Mouse (Mus musculus) MEL (cell line): ENCODE results near the gene Rrp36. TPM values are rescaled to one million over a fixed set of nuclear protein-coding genes. Genes with fewer than 3 reads are reported as not detected.

Experiments
- DNase-seq: peaks from one replicate; pipeline ENCODE4 v3.0.0; 2011; ENCODE audit warnings: low read depth, low spot score
- H3K27ac ChIP-seq: 2 replicates; pipeline ENCODE4 v1.5.1; 2012; ENCODE audit warnings: low read depth, mild to moderate bottlenecking, control low read depth, low read length, moderate library complexity; ENCODE audit not compliant: control insufficient read depth
- H3K27me3 ChIP-seq, 2 experiments: fragments of 150-350 bp in 1 of 2; sonication (generic) in 1 of 2; 2 replicates each; pipeline ENCODE4 v1.6.1; 2012; ENCODE audit warnings: low read length in 2 of 2, mild to moderate bottlenecking in 2 of 2, improper control_type of control experiment in 1 of 2, moderate library complexity in 1 of 2; ENCODE audit not compliant: insufficient read depth in 2 of 2, control insufficient read depth in 1 of 2
- H3K36me3 ChIP-seq, 2 experiments: 2 replicates each; pipeline ENCODE4 v1.6.1; 2012 to 2014; ENCODE audit warnings: low read length in 2 of 2, improper control_type of control experiment in 1 of 2, inconsistent platforms in 1 of 2, mild to moderate bottlenecking in 1 of 2; ENCODE audit not compliant: insufficient read depth in 2 of 2, control insufficient read depth in 1 of 2
- H3K4me1 ChIP-seq, 2 experiments: fragments of 150-350 bp in 1 of 2; sonication (generic) in 1 of 2; 2 replicates each; pipeline ENCODE4 v1.6.1; 2012; ENCODE audit warnings: low read length in 2 of 2, improper control_type of control experiment in 1 of 2, mild to moderate bottlenecking in 1 of 2; ENCODE audit not compliant: insufficient read depth in 2 of 2, control insufficient read depth in 1 of 2
- H3K4me3 ChIP-seq, 2 experiments: fragments of 150-350 bp in 1 of 2; sonication (generic) in 1 of 2; 2 replicates each; pipeline ENCODE4 v1.5.1; 2012; ENCODE audit warnings: low read depth in 2 of 2, low read length in 2 of 2, mild to moderate bottlenecking in 2 of 2, moderate library complexity in 2 of 2, control low read depth in 1 of 2, improper control_type of control experiment in 1 of 2; ENCODE audit not compliant: control insufficient read depth in 1 of 2, insufficient read depth in 1 of 2
- H3K79me2 ChIP-seq: 2 replicates; pipeline ENCODE4 v1.6.1; 2012; ENCODE audit warnings: mild to moderate bottlenecking, low read length, moderate library complexity; ENCODE audit not compliant: control insufficient read depth, poor library complexity, insufficient read depth
- H3K9ac ChIP-seq: 2 replicates; pipeline ENCODE4 v1.6.1; 2012; ENCODE audit warnings: low read depth, mild to moderate bottlenecking, control low read depth, low read length, moderate library complexity; ENCODE audit not compliant: control insufficient read depth, poor library complexity, severe bottlenecking
- H3K9me3 ChIP-seq: fragments of 150-350 bp; sonication (generic); replicated peaks from 2 replicates; pipeline ENCODE4 v1.6.1; 2012; ENCODE audit warnings: mild to moderate bottlenecking, low read length, improper control_type of control experiment, moderate library complexity; ENCODE audit not compliant: insufficient read depth
- BHLHE40 ChIP-seq: IDR thresholded peaks from 2 replicates; pipeline ENCODE4 v1.6.1; 2012; ENCODE audit warnings: low read depth, mild to moderate bottlenecking, inconsistent platforms, low read length, improper control_type of control experiment, borderline replicate concordance
- CHD1 ChIP-seq: IDR thresholded peaks from 2 replicates; pipeline ENCODE4 v1.6.1; 2012; ENCODE audit warnings: low read depth, mild to moderate bottlenecking, inconsistent platforms, low read length, improper control_type of control experiment
- CHD2 ChIP-seq: IDR thresholded peaks from 2 replicates; pipeline ENCODE4 v1.6.1; 2011; ENCODE audit warnings: low read length, improper control_type of control experiment
- CTCF ChIP-seq, 3 experiments: IDR thresholded peaks in 2 of 3; conservative IDR thresholded peaks in 1 of 3; 2 replicates each; pipeline ENCODE4 v1.5.1; 2011 to 2012; ENCODE audit warnings: low read length in 3 of 3, low read depth in 2 of 3, mild to moderate bottlenecking in 2 of 3, improper control_type of control experiment in 1 of 3, inconsistent platforms in 1 of 3, mixed read lengths in 1 of 3, moderate library complexity in 1 of 3; ENCODE audit not compliant: control insufficient read depth in 1 of 3, insufficient read depth in 1 of 3, poor library complexity in 1 of 3, severe bottlenecking in 1 of 3
- ELF1 ChIP-seq: IDR thresholded peaks from 2 replicates; pipeline ENCODE4 v1.6.1; 2014; ENCODE audit warnings: low read depth, mild to moderate bottlenecking, inconsistent platforms, low read length, improper control_type of control experiment, moderate library complexity
- EP300 ChIP-seq, 2 experiments: IDR thresholded peaks; 2 replicates each; pipeline ENCODE4 v1.6.1; 2011; ENCODE audit warnings: improper control_type of control experiment in 2 of 2, low read length in 2 of 2, low read depth in 1 of 2, mild to moderate bottlenecking in 1 of 2
- ETS1 ChIP-seq: IDR thresholded peaks from 2 replicates; pipeline ENCODE4 v1.6.1; 2012; ENCODE audit warnings: low read depth, mild to moderate bottlenecking, inconsistent platforms, low read length, improper control_type of control experiment, moderate library complexity
- GABPA ChIP-seq: IDR thresholded peaks from 2 replicates; pipeline ENCODE4 v1.6.1; 2012; ENCODE audit warnings: low read depth, mild to moderate bottlenecking, inconsistent platforms, low read length, improper control_type of control experiment, moderate library complexity
- GATA1 ChIP-seq: IDR thresholded peaks from 2 replicates; pipeline ENCODE4 v1.6.1; 2011; ENCODE audit warnings: low read depth, low read length, improper control_type of control experiment
- HCFC1 ChIP-seq: IDR thresholded peaks from 2 replicates; pipeline ENCODE4 v1.6.1; 2012; ENCODE audit warnings: low read depth, mild to moderate bottlenecking, inconsistent platforms, low read length, improper control_type of control experiment, moderate library complexity
- JUND ChIP-seq: IDR thresholded peaks from 2 replicates; pipeline ENCODE4 v1.6.1; 2011; ENCODE audit warnings: low read depth, mild to moderate bottlenecking, improper control_type of control experiment, low read length
- KAT2A ChIP-seq: conservative IDR thresholded peaks from 2 replicates; pipeline ENCODE4 v1.6.1; 2012; ENCODE audit warnings: low read depth, low read length, improper control_type of control experiment, inconsistent platforms
- MAFK ChIP-seq: IDR thresholded peaks from 2 replicates; pipeline ENCODE4 v1.6.1; 2011; ENCODE audit warnings: low read depth, mild to moderate bottlenecking, low read length, improper control_type of control experiment, borderline replicate concordance
- MAX ChIP-seq: IDR thresholded peaks from 2 replicates; pipeline ENCODE4 v1.6.1; 2011; ENCODE audit warnings: low read length, improper control_type of control experiment
- MEF2A ChIP-seq: IDR thresholded peaks from 2 replicates; pipeline ENCODE4 v1.6.1; 2014; ENCODE audit warnings: low read depth, mild to moderate bottlenecking, inconsistent platforms, low read length, improper control_type of control experiment; ENCODE audit not compliant: poor library complexity, insufficient replicate concordance, severe bottlenecking; ENCODE audit errors: extremely low read depth
- MXI1 ChIP-seq: IDR thresholded peaks from 2 replicates; pipeline ENCODE4 v1.6.1; 2011; ENCODE audit warnings: mild to moderate bottlenecking, low read depth, low read length, improper control_type of control experiment
- MYB ChIP-seq: IDR thresholded peaks from 2 replicates; pipeline ENCODE4 v1.6.1; 2011; ENCODE audit warnings: mild to moderate bottlenecking, low read depth, low read length, improper control_type of control experiment
- MYC ChIP-seq: IDR thresholded peaks from 2 replicates; pipeline ENCODE4 v1.6.1; 2011; ENCODE audit warnings: low read depth, mild to moderate bottlenecking, low read length, improper control_type of control experiment, moderate library complexity
- NELFE ChIP-seq: IDR thresholded peaks from 2 replicates; pipeline ENCODE4 v1.6.1; 2011; ENCODE audit warnings: low read depth, low read length, improper control_type of control experiment
- NRF1 ChIP-seq: IDR thresholded peaks from 2 replicates; pipeline ENCODE4 v1.6.1; 2014; ENCODE audit warnings: low read depth, mild to moderate bottlenecking, inconsistent platforms, low read length, improper control_type of control experiment, moderate library complexity; ENCODE audit not compliant: poor library complexity, insufficient read depth, severe bottlenecking
- POLR2A ChIP-seq, 2 experiments: IDR thresholded peaks; 2 replicates each; pipeline ENCODE4 v1.6.1; 2011 to 2012; ENCODE audit warnings: low read length in 2 of 2, mild to moderate bottlenecking in 2 of 2, control low read depth in 1 of 2, improper control_type of control experiment in 1 of 2, low read depth in 1 of 2, moderate library complexity in 1 of 2; ENCODE audit not compliant: control insufficient read depth in 1 of 2, insufficient read depth in 1 of 2, poor library complexity in 1 of 2
- POLR2AphosphoS5 ChIP-seq: IDR thresholded peaks from 2 replicates; pipeline ENCODE4 v1.6.1; 2012; ENCODE audit warnings: low read depth, borderline replicate concordance, mild to moderate bottlenecking, inconsistent platforms, low read length, moderate library complexity, mixed read lengths
- RAD21 ChIP-seq: IDR thresholded peaks from 2 replicates; pipeline ENCODE4 v1.6.1; 2011; ENCODE audit warnings: mild to moderate bottlenecking, low read depth, low read length, improper control_type of control experiment
- RCOR1 ChIP-seq: IDR thresholded peaks from 2 replicates; pipeline ENCODE4 v1.6.1; 2012; ENCODE audit warnings: low read depth, mild to moderate bottlenecking, inconsistent platforms, low read length, improper control_type of control experiment
- SMC3 ChIP-seq: IDR thresholded peaks from 2 replicates; pipeline ENCODE4 v1.6.1; 2011; ENCODE audit warnings: low read depth, low read length, improper control_type of control experiment
- TAL1 ChIP-seq: IDR thresholded peaks from 2 replicates; pipeline ENCODE4 v1.6.1; 2012; ENCODE audit warnings: mild to moderate bottlenecking, inconsistent platforms, low read length, moderate library complexity, mixed read lengths
- TBP ChIP-seq: IDR thresholded peaks from 2 replicates; pipeline ENCODE4 v1.8.0; 2011; ENCODE audit warnings: low read depth, low read length, improper control_type of control experiment
- TCF12 ChIP-seq: IDR thresholded peaks from 2 replicates; pipeline ENCODE4 v1.6.1; 2014; ENCODE audit warnings: low read depth, mild to moderate bottlenecking, inconsistent platforms, low read length, improper control_type of control experiment, moderate library complexity
- UBTF ChIP-seq: IDR thresholded peaks from 2 replicates; pipeline ENCODE4 v1.6.1; 2012; ENCODE audit warnings: low read depth, mild to moderate bottlenecking, inconsistent platforms, low read length, improper control_type of control experiment, moderate library complexity, borderline replicate concordance; ENCODE audit not compliant: insufficient read depth
- USF1 ChIP-seq: IDR thresholded peaks from 2 replicates; pipeline ENCODE4 v1.6.1; 2014; ENCODE audit warnings: low read depth, mild to moderate bottlenecking, inconsistent platforms, low read length, improper control_type of control experiment, moderate library complexity
- USF2 ChIP-seq, 2 experiments: IDR thresholded peaks; 2 replicates each; pipeline ENCODE4 v1.6.1; 2011 to 2012; ENCODE audit warnings: improper control_type of control experiment in 2 of 2, low read length in 2 of 2, borderline replicate concordance in 1 of 2, inconsistent platforms in 1 of 2, low read depth in 1 of 2, mild to moderate bottlenecking in 1 of 2; ENCODE audit not compliant: insufficient read depth in 1 of 2
- ZC3H11A ChIP-seq: IDR thresholded peaks from 2 replicates; pipeline ENCODE4 v1.6.1; 2012; ENCODE audit warnings: low read depth, mild to moderate bottlenecking, inconsistent platforms, low read length, improper control_type of control experiment
- ZKSCAN1 ChIP-seq: IDR thresholded peaks from 2 replicates; pipeline ENCODE4 v1.6.1; 2012; ENCODE audit warnings: low read depth, mild to moderate bottlenecking, inconsistent platforms, low read length, improper control_type of control experiment, moderate library complexity
- ZMIZ1 ChIP-seq: IDR thresholded peaks from 2 replicates; pipeline ENCODE4 v1.6.1; 2012; ENCODE audit warnings: low read depth, mild to moderate bottlenecking, inconsistent platforms, low read length, improper control_type of control experiment, moderate library complexity
- ZNF384 ChIP-seq: IDR thresholded peaks from 2 replicates; pipeline ENCODE4 v1.6.1; 2012; ENCODE audit warnings: low read depth, mild to moderate bottlenecking, inconsistent platforms, low read length, improper control_type of control experiment
- polyA plus RNA-seq, 2 experiments: library from polyadenylated mRNA; stranded (reverse) in 1 of 2; unstranded in 1 of 2; fragments of >175 nt in 1 of 2; fragments of >200 nt in 1 of 2; gene quantifications; 2 replicates each; pipeline versions ENCODE4 v1.2.1 to v1.2.4; 2012; ENCODE audit warnings: low replicate concordance in 2 of 2, low read depth in 1 of 2; ENCODE audit not compliant: insufficient read length in 2 of 2, insufficient read depth in 1 of 2, missing spikeins in 1 of 2
- total RNA-seq: library from RNA; depleted of rRNA; stranded (reverse); fragments of 300-350 nt; gene quantifications from 2 replicates; pipeline ENCODE4 v1.2.3, GENCODE M21; 2012; rRNA removed

Gene Rrp36
- total RNA-seq: 43.6 and 55.3 TPM in 2 replicates
- 10 to 100 TPM in 1 of 2 experiments, not detected in 1; 51.2 TPM for polyA plus RNA-seq

DNA sequence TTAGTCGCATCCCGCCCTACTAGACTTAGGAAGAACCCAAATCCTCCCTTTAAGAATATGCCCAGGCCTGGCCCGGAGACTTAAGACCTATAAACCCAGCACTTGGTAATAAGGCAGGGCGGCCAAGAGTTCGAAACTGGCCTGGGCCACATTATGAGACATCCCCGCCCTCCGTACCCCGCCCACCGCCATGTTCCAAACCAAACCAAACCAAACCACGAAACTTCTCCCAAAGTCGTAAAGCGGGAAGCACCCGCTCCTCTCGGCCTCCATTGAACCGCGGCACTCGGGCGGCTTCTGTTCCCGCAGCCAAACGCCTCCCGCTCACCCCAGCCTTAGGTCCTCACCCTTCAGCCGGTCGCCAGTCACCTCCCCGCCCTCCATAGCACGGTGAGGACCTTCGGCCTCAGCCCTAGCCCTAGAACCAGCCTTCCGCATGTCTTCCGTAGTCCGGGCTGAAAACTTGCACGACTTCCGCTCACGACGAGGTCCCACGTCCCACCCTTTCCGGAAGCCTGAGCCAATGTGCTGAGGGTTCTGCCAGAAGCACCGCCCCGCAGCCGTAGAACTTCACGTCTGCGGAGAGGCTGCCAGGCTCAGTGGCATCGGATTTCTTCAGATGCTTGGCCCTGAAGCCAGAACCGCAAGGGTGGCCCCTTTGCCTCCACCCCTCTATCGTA lies at the start of gene Rrp36:
Gene Rrp36, minus strand, starts transcription at position 503 of the 680 bp plus-strand sequence.
- Histone ChIP-seq H3K27ac (peak within 1 kb of the TSS; percentile 81), H3K4me3 (peak within 1 kb of the TSS; percentile 82 to 89), H3K4me1 (peaks cover 0 to 14% of the 10 kb centered on the region in 2 experiments; a peak in 3 of 4 replicates), H3K9ac (peak within 1 kb of the TSS; percentile 88), H3K36me3 (peaks cover 0 to 13% of the 10 kb centered on the region in 2 experiments; a peak in 2 of 4 replicates), H3K79me2 (peaks cover 24% of the 10 kb centered on the region), H3K9me3 (no peaks in the 10 kb centered on the region), H3K27me3 (no peaks in the 10 kb centered on the region)
- DNase-seq: peak; percentile 97
- TF ChIP-seq ZNF384: no peak
- TF ChIP-seq MAFK: no peak
- TF ChIP-seq EP300 (IDR thresholded peaks at IDR 0.05; ENCODE audit: low read depth in 1 of 2, low read length in 2 of 2): no peak
- TF ChIP-seq UBTF: no peak
- peak; percentile 86 for TF ChIP-seq MAX
- no peak for TF ChIP-seq USF2 (IDR thresholded peaks at IDR 0.05; ENCODE audit: borderline replicate concordance in 1 of 2, insufficient read depth in 1 of 2, low read depth in 1 of 2, low read length in 2 of 2)
- no peak; the same call in 1 of the 2 replicates for TF ChIP-seq SMC3
- 0 out of 2 replicates have a peak, but pooled peaks have one; percentile 74 for TF ChIP-seq MYC
- no peak for TF ChIP-seq RAD21
- TF ChIP-seq POLR2A (IDR thresholded peaks at IDR 0.05; ENCODE audit: control insufficient read depth in 1 of 2, insufficient read depth in 1 of 2, low read depth in 1 of 2, low read length in 2 of 2, poor library complexity in 1 of 2): peak; percentile 91 to 94
- peak; percentile 36; the same call in 1 of the 2 replicates for TF ChIP-seq BHLHE40
- no peak for TF ChIP-seq CHD1
- no peak for TF ChIP-seq MEF2A
- 0 out of 2 replicates have a peak, but pooled peaks have one; percentile 37 for TF ChIP-seq NRF1
- peak; percentile 60; the same call in 1 of the 2 replicates for TF ChIP-seq CHD2
- TF ChIP-seq RCOR1: peak; percentile 45; the same call in 1 of the 2 replicates
- peak; percentile 97 for TF ChIP-seq ELF1
- TF ChIP-seq HCFC1: peak; percentile 91
- TF ChIP-seq KAT2A: no peak; the same call in 1 of the 2 replicates
- TF ChIP-seq ETS1: peak; percentile 48
- TF ChIP-seq JUND: no peak
- peak; percentile 46 for TF ChIP-seq TCF12
- peak; percentile 68 for TF ChIP-seq TBP
- TF ChIP-seq GATA1: no peak
- TF ChIP-seq MYB: no peak
- TF ChIP-seq ZKSCAN1: peak; percentile 60
- peak; percentile 93 for TF ChIP-seq MXI1
- TF ChIP-seq NELFE: peak; percentile 81
- TF ChIP-seq ZMIZ1: peak; percentile 97
- TF ChIP-seq TAL1: no peak
- TF ChIP-seq ZC3H11A: no peak
- TF ChIP-seq POLR2AphosphoS5: peak; percentile 70; the same call in 1 of the 2 replicates
- TF ChIP-seq CTCF (IDR thresholded peaks at IDR 0.05 in 2 of 3, conservative IDR thresholded peaks at IDR 0.05 in 1 of 3; ENCODE audit: control insufficient read depth in 1 of 3, insufficient read depth in 1 of 3, low read depth in 2 of 3, low read length in 3 of 3, poor library complexity in 1 of 3, severe bottlenecking in 1 of 3): no peak
- 0 out of 2 replicates have a peak, but pooled peaks have one; percentile 15 for TF ChIP-seq USF1
- no peak for TF ChIP-seq GABPA
